10 mouse cellular contexts compared by ENCODE assay signal in genomic region chr5:37650681-37651211, GRCm38 (mm10).
DNase-seq lines count a peak whose midpoint lies in the region.
"Had no signal": no experiment of that assay in that cellular context is flagged by ENCODE, and none has a peak within 500 bp of the region (broad histone marks: within the 10 kb centered on the region; RNA-seq: fewer than 3 reads in every experiment).

No protein-coding gene starts in this region.

- peak; percentile 34 for DNase-seq in heart, adult 11 months
- DNase-seq in heart, adult 18-20 months = no peak
- peak; percentile 3 for DNase-seq in Muller cell, postnatal 12 days (ENCODE audit: inconsistent ontology term)
- peak; percentile 58 for DNase-seq in kidney, adult 18-20 months
- DNase-seq in large intestine, adult 2 months (ENCODE audit: low read depth, low spot score) = peak; percentile 39
- no peak for DNase-seq in limb, embryonic 10.5 days (ENCODE audit: low spot score)
- no peak for DNase-seq in embryo, embryonic 10.5 days (ENCODE audit: low spot score)
- no peak for DNase-seq in left cerebral cortex, postnatal 36 days (ENCODE audit: low spot score in 2 of 2)
- DNase-seq: gastrocnemius, postnatal 36 days; thymus, adult 2 months had no signal

- no peaks in the 10 kb centered on the region for H3K4me1 ChIP-seq in limb, embryonic 10.5 days

- H3K27ac ChIP-seq in limb, embryonic 10.5 days = no peak overlapping the region

- H3K27me3 ChIP-seq in limb, embryonic 10.5 days (ENCODE audit: low read depth, poor library complexity, severe bottlenecking) = no peaks in the 10 kb centered on the region

- intact Hi-C loops in left cerebral cortex, postnatal 36 days (cut with DNase I) = no loop called here

- 27% methylated on average over 10 of the region's 10 CpGs for WGBS in large intestine, adult 2 months
- WGBS in limb, embryonic 10.5 days = 80% methylated on average over 10 of the region's 10 CpGs

- H3K4me3 ChIP-seq in limb, embryonic 10.5 days = no peak overlapping the region

- H3K36me3 ChIP-seq in limb, embryonic 10.5 days = no peaks in the 10 kb centered on the region

- H3K9me3 ChIP-seq in limb, embryonic 10.5 days (replicated peaks) = no peaks in the 10 kb centered on the region

Comparison
In these comparisons a context has a peak if more than half of its experiments do, and no peak if none do; other contexts are left out.
1. DNase-seq: peak in heart, adult 11 months (single experiment), Muller cell, postnatal 12 days (single experiment), kidney, adult 18-20 months (single experiment) and large intestine, adult 2 months (single experiment); none in heart, adult 18-20 months (0 of 2), limb, embryonic 10.5 days (single experiment), embryo, embryonic 10.5 days (single experiment) and left cerebral cortex, postnatal 36 days (0 of 2).